Mouse (Mus musculus) hindbrain, embryonic 16.5 days (tissue): ENCODE data around the gene Trim3. TPM values are rescaled to one million over a fixed set of nuclear protein-coding genes. Genes with fewer than 3 reads are reported as not detected.
A peak's percentile ranks its signal among the peaks of the same experiment; 100 is the strongest.

Experiments used
- ATAC-seq: fragments of 200-750 bp; cut with Nextera tagmentation; 2 replicates; pipeline ENCODE4 v1.8.0; 2017; ENCODE audit warnings: moderate TSS enrichment, moderate library complexity
- H3K27ac ChIP-seq: fragments of 300-500 bp; sonication (generic); 2 replicates; pipeline ENCODE4 v1.5.1; 2014; ENCODE audit warnings: low read depth, mild to moderate bottlenecking, control low read depth, low read length, moderate library complexity
- H3K27me3 ChIP-seq: fragments of 300-500 bp; sonication (generic); replicated peaks from 2 replicates; pipeline ENCODE4 v1.6.1; 2014; ENCODE audit warnings: low read length; ENCODE audit not compliant: control insufficient read depth, insufficient read depth
- H3K36me3 ChIP-seq: fragments of 300-500 bp; sonication (generic); 2 replicates; pipeline ENCODE4 v1.6.1; 2014; ENCODE audit warnings: mild to moderate bottlenecking, low read length, moderate library complexity, mixed read lengths; ENCODE audit not compliant: control insufficient read depth, insufficient read depth
- H3K4me1 ChIP-seq: fragments of 300-500 bp; sonication (generic); 2 replicates; pipeline ENCODE4 v1.6.1; 2014; ENCODE audit warnings: low read depth, low read length; ENCODE audit not compliant: control insufficient read depth, insufficient read depth
- H3K4me2 ChIP-seq: fragments of 300-500 bp; sonication (generic); 2 replicates; pipeline ENCODE4 v1.6.1; 2014; ENCODE audit warnings: mild to moderate bottlenecking, low read length, control low read depth, moderate library complexity
- H3K4me3 ChIP-seq: fragments of 300-500 bp; sonication (generic); 2 replicates; pipeline ENCODE4 v1.5.1; 2014; ENCODE audit warnings: mild to moderate bottlenecking, low read length, control low read depth, moderate library complexity
- H3K9ac ChIP-seq: fragments of 300-500 bp; sonication (generic); 2 replicates; pipeline ENCODE4 v1.6.1; 2014; ENCODE audit warnings: low read depth, mild to moderate bottlenecking, control low read depth, low read length, moderate library complexity
- H3K9me3 ChIP-seq: fragments of 300-500 bp; sonication (generic); 2 replicates; pipeline ENCODE4 v1.6.1; 2014; ENCODE audit warnings: mild to moderate bottlenecking, low read length, moderate library complexity; ENCODE audit not compliant: control insufficient read depth
- WGBS: fragments of 180-500 bp; shearing (Covaris S2); extraction: QIAGEN DNeasy Blood & Tissue Kit; methylation state at CpG from one replicate; pipeline ENCODE4 v1.1.7; 2014; 5-methylcytosine and 5-hydroxymethylcytosine counted together
- polyA plus RNA-seq: library from polyadenylated mRNA; unstranded; fragments of >200 nt; fragmentation: Nextera tagmentation; extraction: Ambion mirVana; gene quantifications from 2 replicates; pipeline ENCODE4 v1.2.1, GENCODE M21; 2015

The Trim3 gene
- polyA plus RNA-seq, result 108 and 119 TPM in 2 replicates

DNA sequence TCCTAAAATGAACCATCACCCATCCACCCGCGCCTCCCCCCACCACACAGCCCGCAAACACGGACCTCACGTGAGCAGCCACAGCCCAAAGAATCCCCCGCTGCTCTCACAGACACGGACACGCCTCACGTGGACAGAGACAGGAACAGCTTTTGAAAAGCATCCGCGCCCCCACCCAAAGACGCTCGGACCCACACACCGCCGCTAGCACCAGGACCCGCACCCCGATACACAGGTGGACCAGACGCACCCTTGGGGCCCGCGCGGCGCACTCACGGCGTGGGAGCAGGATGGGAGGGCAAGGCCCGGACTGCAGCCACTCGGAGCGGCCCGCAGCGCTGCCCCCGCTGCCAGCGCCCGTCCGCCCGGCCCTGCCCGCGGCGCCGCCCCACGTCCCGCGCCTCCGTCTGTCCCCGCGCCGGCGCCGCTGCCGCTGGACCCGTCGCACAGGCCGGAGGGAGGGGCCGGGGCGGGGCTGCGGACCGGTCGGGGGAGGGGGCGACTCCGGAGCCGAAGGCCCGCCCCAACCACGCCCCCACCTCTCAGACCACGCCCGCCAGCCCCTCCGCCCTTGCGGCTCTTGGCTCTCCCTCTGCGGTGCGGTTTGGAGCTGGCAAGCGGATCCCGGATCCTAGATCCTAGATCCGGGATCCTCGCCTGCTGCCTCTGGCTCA, at the start of gene Trim3:
TSS of gene Trim3 (minus strand) at position 445 of the 674 bp plus-strand sequence.
- peak within 1 kb of the TSS; percentile 81 for H3K4me3 ChIP-seq
- 0% methylated on average over 24 of the region's 71 CpGs for WGBS
- H3K4me2 ChIP-seq, result peak within 1 kb of the TSS; percentile 79
- peak within 1 kb of the TSS; percentile 90 for H3K9ac ChIP-seq
- no peaks in the 10 kb centered on the region for H3K27me3 ChIP-seq
- H3K27ac ChIP-seq, result peak within 1 kb of the TSS; percentile 94
- ATAC-seq, result peak; percentile 92
- peaks cover 33% of the 10 kb centered on the region for H3K4me1 ChIP-seq
- no peaks in the 10 kb centered on the region for H3K9me3 ChIP-seq
- 0 out of 2 replicates have a peak, but pooled peaks cover 7% of the 10 kb centered on the region for H3K36me3 ChIP-seq

- WGBS, result 1% methylated on average over 17 of the region's 17 CpGs
These were observed 17.5 kb upstream of the Trim3 start, which contains the start of gene Dnhd1 for GRCm38 (mm10) chr7:105650639-105651435. TSS of gene Dnhd1 (plus strand) at chr7:105650827.

GRCm38 (mm10) chr7:105641936-105642335, 8.6 kb upstream of the Trim3 start:
- Histone ChIP-seq H3K4me2 (peak overlapping the region; percentile 78; the same call in 1 of the 2 replicates), H3K9me3 (no peaks in the 10 kb centered on the region), H3K27ac (no peak overlapping the region), H3K36me3 (peaks cover 11% of the 10 kb centered on the region), H3K4me3 (no peak overlapping the region), H3K4me1 (peaks cover 21% of the 10 kb centered on the region), H3K27me3 (no peaks in the 10 kb centered on the region), H3K9ac (no peak overlapping the region)
- no peak for ATAC-seq
- WGBS, result 83% methylated on average over 3 of the region's 3 CpGs

More at GRCm38 (mm10) chr7:105650639-105651435, 17.5 kb upstream of the Trim3 start, which contains the start of gene Dnhd1:
- Histone ChIP-seq H3K9ac (peak within 1 kb of the TSS; percentile 63), H3K4me3 (peak within 1 kb of the TSS; percentile 46), H3K4me1 (peaks cover 8% of the 10 kb centered on the region; the same call in 1 of the 2 replicates), H3K4me2 (peak within 1 kb of the TSS; percentile 86), H3K36me3 (no peaks in the 10 kb centered on the region), H3K27ac (peak within 1 kb of the TSS; percentile 54; the same call in 1 of the 2 replicates), H3K27me3 (no peaks in the 10 kb centered on the region), H3K9me3 (no peaks in the 10 kb centered on the region)
- peak; percentile 92 for ATAC-seq

DNA sequence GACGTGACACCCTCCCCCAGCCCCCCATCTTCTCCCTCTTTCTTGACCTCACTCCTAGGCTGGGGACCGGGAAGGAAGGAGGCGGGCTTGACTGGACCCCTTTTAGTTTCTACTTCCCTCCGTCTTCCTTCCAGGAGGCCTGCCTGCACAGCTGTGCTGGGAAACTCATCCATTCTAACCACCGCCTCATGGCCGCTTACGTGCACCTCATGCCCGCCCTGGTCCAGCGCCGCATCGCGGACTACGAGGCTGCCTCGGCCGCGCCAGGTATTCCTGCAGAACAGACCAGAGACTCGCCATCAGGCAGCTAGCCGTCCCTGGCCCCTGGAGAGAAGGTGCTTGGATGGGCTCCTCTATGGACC, 7.5 kb upstream of the Trim3 start:
- H3K4me2 ChIP-seq, result peak overlapping the region; percentile 78
- under 1% methylated on average over 18 of the region's 18 CpGs for WGBS
- no peaks in the 10 kb centered on the region for H3K9me3 ChIP-seq
- peaks cover 15% of the 10 kb centered on the region for H3K36me3 ChIP-seq
- peak overlapping the region; percentile 90 for H3K27ac ChIP-seq
- peaks cover 21% of the 10 kb centered on the region for H3K4me1 ChIP-seq
- H3K9ac ChIP-seq, result peak overlapping the region; percentile 77
- peak overlapping the region; percentile 72 for H3K4me3 ChIP-seq
- ATAC-seq, result no peak
- H3K27me3 ChIP-seq, result no peaks in the 10 kb centered on the region

DNA sequence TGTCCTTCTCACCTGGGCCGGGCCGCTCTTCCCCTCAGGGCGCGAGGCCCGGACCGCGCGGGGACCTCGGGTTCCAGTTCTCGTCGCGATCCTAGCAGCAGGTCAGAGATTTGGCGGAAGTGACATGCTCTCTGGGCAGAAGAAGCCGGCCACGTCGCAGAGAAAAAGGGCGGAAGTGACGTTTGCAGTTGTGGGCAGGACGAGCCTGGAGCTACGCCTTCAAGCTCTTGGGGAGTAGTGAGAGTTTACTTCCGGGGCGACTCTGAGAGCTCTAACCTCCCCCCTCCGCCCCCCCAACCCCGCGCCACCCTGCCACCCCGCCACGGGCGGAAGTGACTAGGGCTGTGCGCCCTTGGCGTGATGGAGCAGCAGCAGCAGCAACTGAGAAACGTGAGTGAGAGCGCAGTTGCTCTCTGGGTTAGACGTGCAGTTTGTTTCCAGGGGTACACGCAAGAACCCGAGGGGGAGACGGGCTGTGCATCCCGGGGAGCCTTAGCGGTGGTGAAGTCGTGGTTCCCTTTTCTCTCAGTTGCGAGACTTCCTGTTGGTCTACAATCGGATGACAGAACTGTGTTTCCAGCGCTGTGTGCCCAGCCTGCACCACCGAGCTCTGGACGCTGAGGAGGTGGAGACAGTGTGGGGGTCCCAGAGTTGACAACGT, 7.0 kb upstream of the Trim3 start, which contains the start of the genes Arfip2 and Gm45799:
TSS of gene Arfip2 (minus strand) at position 184 of the 661 bp plus-strand sequence.
TSS of gene Gm45799 (plus strand) at position 320 of the 661 bp plus-strand sequence.
- Histone ChIP-seq H3K36me3 (peaks cover 15% of the 10 kb centered on the region), H3K9me3 (no peaks in the 10 kb centered on the region), H3K4me3 (peak within 1 kb of the TSS; percentile 72), H3K4me1 (peaks cover 21% of the 10 kb centered on the region), H3K27me3 (no peaks in the 10 kb centered on the region), H3K27ac (peak within 1 kb of the TSS; percentile 90), H3K9ac (peak within 1 kb of the TSS; percentile 87), H3K4me2 (peak within 1 kb of the TSS; percentile 85)
- WGBS, result under 1% methylated on average over 45 of the region's 45 CpGs
- peak; percentile 96 for ATAC-seq

GRCm38 (mm10) chr7:105639756-105640155, 6.4 kb upstream of the Trim3 start, which contains the start of gene Timm10b:
TSS of gene Timm10b (plus strand) at chr7:105640056.
- H3K9me3 ChIP-seq, result no peaks in the 10 kb centered on the region
- peak within 1 kb of the TSS; percentile 85 for H3K4me2 ChIP-seq
- ATAC-seq, result 0 out of 2 replicates have a peak, but pooled peaks have one; percentile 0
- H3K4me3 ChIP-seq, result peak within 1 kb of the TSS; percentile 72
- peaks cover 15% of the 10 kb centered on the region for H3K36me3 ChIP-seq
- peaks cover 21% of the 10 kb centered on the region for H3K4me1 ChIP-seq
- H3K27me3 ChIP-seq, result no peaks in the 10 kb centered on the region
- H3K9ac ChIP-seq, result peak within 1 kb of the TSS; percentile 87
- WGBS, result 2% methylated on average over 2 of the region's 2 CpGs
- peak within 1 kb of the TSS; percentile 90 for H3K27ac ChIP-seq

DNA sequence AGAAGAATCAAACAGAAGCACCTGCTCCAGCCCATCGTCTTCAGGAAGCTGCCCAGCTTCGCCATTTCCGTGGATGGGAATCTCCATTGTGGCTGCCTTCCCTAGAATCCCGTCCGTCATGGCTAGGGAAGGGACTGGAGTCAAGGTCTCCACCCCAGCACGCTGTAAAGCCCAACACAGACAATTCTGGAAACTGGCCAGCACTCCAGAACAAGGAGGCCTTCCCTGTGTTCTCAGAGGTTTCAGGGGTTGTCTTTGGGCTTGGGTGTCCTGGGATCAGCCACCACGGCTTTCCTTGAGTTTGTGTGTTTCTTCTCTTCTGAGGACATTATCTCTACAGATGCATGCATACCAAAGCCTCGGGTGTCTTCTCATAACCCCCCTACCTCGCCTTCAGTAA, 5.9 kb upstream of the Trim3 start:
- H3K4me2 ChIP-seq, result peak overlapping the region; percentile 85
- no peak overlapping the region for H3K27ac ChIP-seq
- 70% methylated on average over 9 of the region's 9 CpGs for WGBS
- peak overlapping the region; percentile 87; the same call in 1 of the 2 replicates for H3K9ac ChIP-seq
- no peak for ATAC-seq
- H3K4me3 ChIP-seq, result peak overlapping the region; percentile 72
- H3K27me3 ChIP-seq, result no peaks in the 10 kb centered on the region
- peaks cover 15% of the 10 kb centered on the region for H3K36me3 ChIP-seq
- peaks cover 21% of the 10 kb centered on the region for H3K4me1 ChIP-seq
- no peaks in the 10 kb centered on the region for H3K9me3 ChIP-seq

GRCm38 (mm10) chr7:105638776-105639175, 5.4 kb upstream of the Trim3 start:
- Histone ChIP-seq H3K4me1 (peaks cover 26% of the 10 kb centered on the region), H3K36me3 (peaks cover 12% of the 10 kb centered on the region), H3K27ac (no peak overlapping the region), H3K4me2 (no peak overlapping the region), H3K9ac (no peak overlapping the region), H3K9me3 (no peaks in the 10 kb centered on the region), H3K27me3 (no peaks in the 10 kb centered on the region), H3K4me3 (no peak overlapping the region)
- 94% methylated on average over 6 of the region's 6 CpGs for WGBS
- ATAC-seq, result no peak
